Mouse (Mus musculus): ENCODE results near the gene Sftpa1. TPM values are rescaled to one million over a fixed set of nuclear protein-coding genes. Genes with fewer than 3 reads are reported as not detected.
A peak's percentile ranks its signal among the peaks of the same experiment; 100 is the strongest.

Gene Sftpa1
- polyA plus RNA-seq, 1 experiment from 2014 or later, result not detected

GRCm38 (mm10) chr14:41104853-41105444, 26.6 kb upstream of the Sftpa1 start, which contains the start of gene Mat1a:
TSS of gene Mat1a (plus strand) at chr14:41105035.
- peak; percentile 64 for ATAC-seq
- Histone ChIP-seq H3K27ac (ENCODE audit: low read length) (no peak within 1 kb of the TSS), H3K4me3 (ENCODE audit: low read length) (no peak within 1 kb of the TSS), H3K9ac (ENCODE audit: low read depth, low read length) (no peak within 1 kb of the TSS), H3K27me3 (replicated peaks; ENCODE audit: control insufficient read depth, insufficient read depth, low read length) (no peaks in the 10 kb centered on the region), H3K4me2 (ENCODE audit: low read depth, low read length) (no peak within 1 kb of the TSS), H3K9me3 (ENCODE audit: control insufficient read depth, low read length) (no peaks in the 10 kb centered on the region), H3K36me3 (ENCODE audit: control insufficient read depth, insufficient read depth, low read length) (no peaks in the 10 kb centered on the region), H3K4me1 (ENCODE audit: control insufficient read depth, insufficient read depth, low read length) (no peaks in the 10 kb centered on the region)
- WGBS, result 72% methylated on average over 10 of the region's 10 CpGs

DNA sequence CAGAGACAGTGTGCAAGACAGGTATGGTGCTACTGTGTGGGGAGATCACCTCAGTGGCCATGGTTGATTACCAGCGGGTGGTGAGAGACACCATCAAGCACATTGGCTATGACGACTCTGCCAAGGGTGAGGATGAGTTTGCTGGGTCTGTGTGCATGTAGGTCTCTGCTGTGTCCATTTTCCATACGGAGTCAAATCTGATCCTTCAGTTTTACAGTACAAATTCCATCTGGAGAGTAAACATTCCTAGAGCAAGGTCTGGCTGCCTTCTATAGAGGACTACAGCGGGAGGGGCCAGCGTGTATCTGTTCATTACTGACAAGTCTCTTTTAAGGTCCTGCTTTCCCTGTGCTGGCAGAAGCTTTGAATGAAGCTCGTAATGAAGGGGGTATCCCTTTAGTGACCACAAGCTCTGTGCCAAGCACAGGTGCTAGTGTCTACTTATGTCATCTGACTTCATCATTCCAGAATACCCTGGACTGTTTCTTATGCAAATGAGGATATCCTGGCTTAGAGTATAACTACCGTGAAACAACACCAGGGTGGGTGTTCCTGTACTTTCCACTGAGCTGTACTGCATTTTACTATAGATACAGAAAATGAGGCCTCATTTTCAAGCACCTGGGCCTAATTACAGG, 20.4 kb upstream of the Sftpa1 start:
- H3K27ac ChIP-seq (ENCODE audit: low read length), result no peak overlapping the region
- no peak overlapping the region for H3K9ac ChIP-seq (ENCODE audit: low read depth, low read length)
- no peaks in the 10 kb centered on the region for H3K36me3 ChIP-seq (ENCODE audit: control insufficient read depth, insufficient read depth, low read length)
- ATAC-seq, result no peak
- no peak overlapping the region for H3K4me2 ChIP-seq (ENCODE audit: low read depth, low read length)
- 80% methylated on average over 7 of the region's 7 CpGs for WGBS
- no peaks in the 10 kb centered on the region for H3K27me3 ChIP-seq (replicated peaks; ENCODE audit: control insufficient read depth, insufficient read depth, low read length)
- no peak overlapping the region for H3K4me3 ChIP-seq (ENCODE audit: low read length)
- H3K9me3 ChIP-seq (ENCODE audit: control insufficient read depth, low read length), result no peaks in the 10 kb centered on the region
- H3K4me1 ChIP-seq (ENCODE audit: control insufficient read depth, insufficient read depth, low read length), result no peaks in the 10 kb centered on the region

GRCm38 (mm10) chr14:41112944-41113343, 18.6 kb upstream of the Sftpa1 start:
- ATAC-seq, result no peak
- 71% methylated on average over 4 of the region's 4 CpGs for WGBS
- no peak overlapping the region for H3K4me3 ChIP-seq (ENCODE audit: low read length)

GRCm38 (mm10) chr14:41116271-41116670, 15.3 kb upstream of the Sftpa1 start:
- Histone ChIP-seq H3K4me2 (ENCODE audit: low read depth, low read length) (no peak overlapping the region), H3K4me1 (ENCODE audit: control insufficient read depth, insufficient read depth, low read length) (no peaks in the 10 kb centered on the region), H3K27ac (ENCODE audit: low read length) (no peak overlapping the region), H3K36me3 (ENCODE audit: control insufficient read depth, insufficient read depth, low read length) (no peaks in the 10 kb centered on the region), H3K27me3 (replicated peaks; ENCODE audit: control insufficient read depth, insufficient read depth, low read length) (no peaks in the 10 kb centered on the region), H3K4me3 (ENCODE audit: low read length) (no peak overlapping the region), H3K9ac (ENCODE audit: low read depth, low read length) (no peak overlapping the region), H3K9me3 (ENCODE audit: control insufficient read depth, low read length) (no peaks in the 10 kb centered on the region)
- ATAC-seq, result no peak
- WGBS, result 83% methylated on average over 3 of the region's 3 CpGs

More at GRCm38 (mm10) chr14:41112944-41113343, 18.6 kb upstream of the Sftpa1 start:
- H3K9ac ChIP-seq (ENCODE audit: low read depth, low read length), result no peak overlapping the region
- no peak overlapping the region for H3K27ac ChIP-seq (ENCODE audit: low read length)
- no peaks in the 10 kb centered on the region for H3K36me3 ChIP-seq (ENCODE audit: control insufficient read depth, insufficient read depth, low read length)
- H3K9me3 ChIP-seq (ENCODE audit: control insufficient read depth, low read length), result no peaks in the 10 kb centered on the region
- no peak overlapping the region for H3K4me2 ChIP-seq (ENCODE audit: low read depth, low read length)
- no peaks in the 10 kb centered on the region for H3K27me3 ChIP-seq (replicated peaks; ENCODE audit: control insufficient read depth, insufficient read depth, low read length)
- H3K4me1 ChIP-seq (ENCODE audit: control insufficient read depth, insufficient read depth, low read length), result no peaks in the 10 kb centered on the region

GRCm38 (mm10) chr14:41124683-41125082, 6.9 kb upstream of the Sftpa1 start:
- Histone ChIP-seq H3K4me3 (ENCODE audit: low read length) (no peak overlapping the region), H3K27me3 (replicated peaks; ENCODE audit: control insufficient read depth, insufficient read depth, low read length) (no peaks in the 10 kb centered on the region), H3K36me3 (ENCODE audit: control insufficient read depth, insufficient read depth, low read length) (no peaks in the 10 kb centered on the region), H3K4me2 (ENCODE audit: low read depth, low read length) (no peak overlapping the region), H3K27ac (ENCODE audit: low read length) (no peak overlapping the region), H3K9me3 (ENCODE audit: control insufficient read depth, low read length) (no peaks in the 10 kb centered on the region), H3K4me1 (ENCODE audit: control insufficient read depth, insufficient read depth, low read length) (no peaks in the 10 kb centered on the region), H3K9ac (ENCODE audit: low read depth, low read length) (no peak overlapping the region)
- 85% methylated on average over 5 of the region's 5 CpGs for WGBS
- ATAC-seq, result no peak

GRCm38 (mm10) chr14:41127997-41128396, 3.6 kb upstream of the Sftpa1 start:
- Histone ChIP-seq H3K4me1 (ENCODE audit: control insufficient read depth, insufficient read depth, low read length) (no peaks in the 10 kb centered on the region), H3K27me3 (replicated peaks; ENCODE audit: control insufficient read depth, insufficient read depth, low read length) (no peaks in the 10 kb centered on the region), H3K27ac (ENCODE audit: low read length) (no peak overlapping the region), H3K4me2 (ENCODE audit: low read depth, low read length) (no peak overlapping the region), H3K9ac (ENCODE audit: low read depth, low read length) (no peak overlapping the region), H3K36me3 (ENCODE audit: control insufficient read depth, insufficient read depth, low read length) (no peaks in the 10 kb centered on the region), H3K4me3 (ENCODE audit: low read length) (no peak overlapping the region), H3K9me3 (ENCODE audit: control insufficient read depth, low read length) (no peaks in the 10 kb centered on the region)
- no peak for ATAC-seq
- WGBS, result 19% methylated on average over 4 of the region's 4 CpGs

DNA sequence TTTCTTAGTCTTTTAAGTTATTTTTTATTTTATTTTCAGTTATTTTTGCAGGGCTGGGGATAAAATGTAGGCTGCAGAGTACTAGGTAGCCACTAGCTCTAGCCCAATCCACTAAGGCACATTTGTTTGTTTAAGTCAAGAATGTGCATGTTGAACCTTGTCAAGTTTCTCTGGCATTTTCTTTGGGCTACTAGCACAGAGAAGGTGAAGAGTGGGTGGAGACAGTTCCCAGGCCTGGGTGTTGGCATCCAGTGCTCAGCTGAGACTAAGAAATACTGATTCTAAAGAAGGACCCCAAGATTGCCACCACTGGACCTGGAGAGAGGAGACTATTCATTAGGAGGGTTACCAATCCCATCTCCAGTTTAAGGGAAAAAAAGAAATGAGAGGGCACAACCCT, 5.4 kb downstream of the Sftpa1 start:
- no peak for ATAC-seq
- Histone ChIP-seq H3K36me3 (ENCODE audit: control insufficient read depth, insufficient read depth, low read length) (no peaks in the 10 kb centered on the region), H3K4me1 (ENCODE audit: control insufficient read depth, insufficient read depth, low read length) (no peaks in the 10 kb centered on the region), H3K9me3 (ENCODE audit: control insufficient read depth, low read length) (no peaks in the 10 kb centered on the region), H3K4me3 (ENCODE audit: low read length) (no peak overlapping the region), H3K27me3 (replicated peaks; ENCODE audit: control insufficient read depth, insufficient read depth, low read length) (no peaks in the 10 kb centered on the region), H3K4me2 (ENCODE audit: low read depth, low read length) (no peak overlapping the region), H3K9ac (ENCODE audit: low read depth, low read length) (no peak overlapping the region), H3K27ac (ENCODE audit: low read length) (no peak overlapping the region)

GRCm38 (mm10) chr14:41140686-41141085, 9.1 kb downstream of the Sftpa1 start:
- no peaks in the 10 kb centered on the region for H3K27me3 ChIP-seq (replicated peaks; ENCODE audit: control insufficient read depth, insufficient read depth, low read length)
- H3K27ac ChIP-seq (ENCODE audit: low read length), result no peak overlapping the region
- no peak for ATAC-seq
- H3K4me1 ChIP-seq (ENCODE audit: control insufficient read depth, insufficient read depth, low read length), result no peaks in the 10 kb centered on the region
- H3K4me2 ChIP-seq (ENCODE audit: low read depth, low read length), result no peak overlapping the region
- no peaks in the 10 kb centered on the region for H3K9me3 ChIP-seq (ENCODE audit: control insufficient read depth, low read length)
- H3K36me3 ChIP-seq (ENCODE audit: control insufficient read depth, insufficient read depth, low read length), result no peaks in the 10 kb centered on the region
- H3K4me3 ChIP-seq (ENCODE audit: low read length), result no peak overlapping the region
- no peak overlapping the region for H3K9ac ChIP-seq (ENCODE audit: low read depth, low read length)
- WGBS, result 89% methylated on average over 1 of the region's 1 CpGs

DNA sequence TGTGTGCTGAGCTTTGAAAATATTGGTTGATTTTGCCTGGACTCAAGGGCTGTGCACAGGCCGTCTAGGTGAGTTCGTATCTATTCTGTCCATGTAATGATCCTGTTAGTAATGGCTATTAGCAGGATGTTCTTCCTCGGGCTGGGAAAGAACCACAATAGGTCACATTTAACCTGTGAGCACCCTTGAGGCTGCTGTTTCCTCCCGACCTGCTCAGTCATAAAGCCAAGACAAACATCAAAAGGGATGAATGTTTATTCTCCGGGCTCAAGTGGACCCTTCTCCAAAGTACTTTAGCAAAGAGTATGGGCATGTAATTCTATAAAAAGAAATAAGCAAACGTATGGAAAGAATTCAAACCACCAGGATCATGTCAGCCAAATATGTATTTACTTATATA, 14.5 kb downstream of the Sftpa1 start:
- no peak overlapping the region for H3K9ac ChIP-seq (ENCODE audit: low read depth, low read length)
- no peaks in the 10 kb centered on the region for H3K36me3 ChIP-seq (ENCODE audit: control insufficient read depth, insufficient read depth, low read length)
- WGBS, result 48% methylated on average over 6 of the region's 6 CpGs

DNA sequence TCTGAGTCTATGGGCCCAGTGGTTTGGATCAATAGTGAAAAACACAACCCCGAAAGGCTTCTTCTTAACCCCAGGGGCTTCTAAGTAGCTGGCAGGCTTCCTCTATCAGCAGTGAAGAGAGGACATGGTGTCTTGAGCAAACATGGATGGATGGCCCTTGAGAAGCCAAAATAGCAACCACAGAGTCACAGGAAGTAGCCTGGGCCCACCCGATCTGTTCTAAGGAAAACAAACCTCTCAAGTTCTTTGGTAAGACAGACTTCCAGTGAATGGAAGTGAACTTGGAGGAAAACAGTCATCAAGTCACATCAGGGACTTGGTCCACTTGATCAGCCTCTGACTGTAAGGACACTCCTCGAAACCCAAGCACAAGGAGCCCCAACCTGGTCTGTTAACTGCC, 15.3 kb downstream of the Sftpa1 start:
- H3K4me3 ChIP-seq (ENCODE audit: low read length), result no peak overlapping the region
- no peaks in the 10 kb centered on the region for H3K4me1 ChIP-seq (ENCODE audit: control insufficient read depth, insufficient read depth, low read length)
- H3K36me3 ChIP-seq (ENCODE audit: control insufficient read depth, insufficient read depth, low read length), result no peaks in the 10 kb centered on the region
- no peak overlapping the region for H3K9ac ChIP-seq (ENCODE audit: low read depth, low read length)
- no peak for ATAC-seq
- 80% methylated on average over 3 of the region's 3 CpGs for WGBS
- H3K4me2 ChIP-seq (ENCODE audit: low read depth, low read length), result no peak overlapping the region
- H3K9me3 ChIP-seq (ENCODE audit: control insufficient read depth, low read length), result no peaks in the 10 kb centered on the region
- H3K27ac ChIP-seq (ENCODE audit: low read length), result no peak overlapping the region
- H3K27me3 ChIP-seq (replicated peaks; ENCODE audit: control insufficient read depth, insufficient read depth, low read length), result no peaks in the 10 kb centered on the region

More for the DNA sequence above, 14.5 kb downstream of the Sftpa1 start:
- H3K4me1 ChIP-seq (ENCODE audit: control insufficient read depth, insufficient read depth, low read length), result no peaks in the 10 kb centered on the region
- H3K9me3 ChIP-seq (ENCODE audit: control insufficient read depth, low read length), result no peaks in the 10 kb centered on the region
- H3K27me3 ChIP-seq (replicated peaks; ENCODE audit: control insufficient read depth, insufficient read depth, low read length), result no peaks in the 10 kb centered on the region
- ATAC-seq, result no peak
- H3K4me3 ChIP-seq (ENCODE audit: low read length), result no peak overlapping the region
- H3K4me2 ChIP-seq (ENCODE audit: low read depth, low read length), result no peak overlapping the region
- H3K27ac ChIP-seq (ENCODE audit: low read length), result no peak overlapping the region
